Mouse (Mus musculus) layer of hippocampus, postnatal 14 days (tissue): Measurements from ENCODE around the gene Gm572. TPM values are rescaled to one million over a fixed set of nuclear protein-coding genes. Genes with fewer than 3 reads are reported as not detected.

Experiments used
- DNase-seq, 2 experiments: peaks; one replicate each; pipeline ENCODE4 v3.0.0; 2021 to 2022; ENCODE audit warnings: low spot score in 2 of 2, mixed read lengths in 1 of 2
- total RNA-seq, 2 experiments: library from RNA; stranded (reverse); gene quantifications; 2 replicates each; pipeline ENCODE4 v1.2.3; 2021

Gene Gm572
- total RNA-seq, 2 experiments from 2014 or later = not detected

GRCm38 (mm10) chr4:148663326-148663725, 20.2 kb downstream of the Gm572 start:
- DNase-seq = no peak

GRCm38 (mm10) chr4:148664021-148664420, 20.9 kb downstream of the Gm572 start:
- no peak for DNase-seq

- DNase-seq = no peak
Measured at GRCm38 (mm10) chr4:148667006-148667755, 24.1 kb downstream of the Gm572 start.

GRCm38 (mm10) chr4:148671230-148671947, 28.3 kb downstream of the Gm572 start:
- no peak for DNase-seq

- DNase-seq = no peak
Measured at GRCm38 (mm10) chr4:148675043-148675442, 31.9 kb downstream of the Gm572 start.

- DNase-seq = no peak
Measured at GRCm38 (mm10) chr4:148676188-148676960, 33.3 kb downstream of the Gm572 start.

GRCm38 (mm10) chr4:148676961-148677637, 34.0 kb downstream of the Gm572 start:
- DNase-seq = no peak

GRCm38 (mm10) chr4:148678105-148678504, 35.0 kb downstream of the Gm572 start:
- DNase-seq = no peak

GRCm38 (mm10) chr4:148680505-148681067, 37.5 kb downstream of the Gm572 start:
- no peak for DNase-seq

GRCm38 (mm10) chr4:148681429-148681828, 38.3 kb downstream of the Gm572 start:
- DNase-seq = peak; percentile 43 to 55

GRCm38 (mm10) chr4:148682961-148683360, 39.8 kb downstream of the Gm572 start:
- DNase-seq = no peak

GRCm38 (mm10) chr4:148683539-148683938, 40.4 kb downstream of the Gm572 start:
- DNase-seq = no peak

- no peak for DNase-seq
Measured at GRCm38 (mm10) chr4:148686491-148686941, 43.4 kb downstream of the Gm572 start.

- no peak for DNase-seq
Measured at GRCm38 (mm10) chr4:148688091-148688490, 45.0 kb downstream of the Gm572 start.

GRCm38 (mm10) chr4:148691185-148691584, 48.1 kb downstream of the Gm572 start:
- no peak for DNase-seq

GRCm38 (mm10) chr4:148693417-148693959, 50.4 kb downstream of the Gm572 start:
- DNase-seq = no peak

- peak in 1 of 2 experiments; percentile 9 for DNase-seq
Measured at GRCm38 (mm10) chr4:148704756-148705155, 61.6 kb downstream of the Gm572 start.

GRCm38 (mm10) chr4:148708836-148709235, 65.7 kb downstream of the Gm572 start:
- no peak for DNase-seq

GRCm38 (mm10) chr4:148710446-148710845, 67.3 kb downstream of the Gm572 start:
- DNase-seq = no peak

- DNase-seq = no peak
Measured at GRCm38 (mm10) chr4:148711323-148711722, 68.2 kb downstream of the Gm572 start.
